Mouse (Mus musculus) lung, embryonic 16.5 days (tissue): ENCODE results near the gene Cers6. TPM values are rescaled to one million over a fixed set of nuclear protein-coding genes. Genes with fewer than 3 reads are reported as not detected.

ENCODE experiments used
- ATAC-seq: fragments of 200-750 bp; cut with Nextera tagmentation; 2 replicates; pipeline ENCODE4 v1.8.0; 2017; ENCODE audit warnings: low read depth, mild to moderate bottlenecking, moderate library complexity
- H3K27ac ChIP-seq: fragments of 300-500 bp; sonication (generic); 2 replicates; pipeline ENCODE4 v1.5.1; 2014; ENCODE audit warnings: mild to moderate bottlenecking, control low read depth, low read length
- H3K27me3 ChIP-seq: fragments of 300-500 bp; sonication (generic); 2 replicates; pipeline ENCODE4 v1.6.1; 2014; ENCODE audit warnings: low read depth, low read length, mixed read lengths; ENCODE audit not compliant: control insufficient read depth, insufficient read depth
- H3K36me3 ChIP-seq: fragments of 300-500 bp; sonication (generic); 2 replicates; pipeline ENCODE4 v1.6.1; 2014; ENCODE audit warnings: low read length; ENCODE audit not compliant: control insufficient read depth, insufficient read depth
- H3K4me1 ChIP-seq: fragments of 300-500 bp; sonication (generic); replicated peaks from 2 replicates; pipeline ENCODE4 v1.6.1; 2014; ENCODE audit warnings: low read length, mixed read lengths; ENCODE audit not compliant: control insufficient read depth, insufficient read depth
- H3K4me2 ChIP-seq: fragments of 300-500 bp; sonication (generic); 2 replicates; pipeline ENCODE4 v1.6.1; 2014; ENCODE audit warnings: low read depth, low read length, control low read depth
- H3K4me3 ChIP-seq: fragments of 300-500 bp; sonication (generic); 2 replicates; pipeline ENCODE4 v1.5.1; 2014; ENCODE audit warnings: mild to moderate bottlenecking, low read length, control low read depth
- H3K9ac ChIP-seq: fragments of 300-500 bp; sonication (generic); 2 replicates; pipeline ENCODE4 v1.6.1; 2014; ENCODE audit warnings: low read length, control low read depth
- H3K9me3 ChIP-seq: fragments of 300-500 bp; sonication (generic); 2 replicates; pipeline ENCODE4 v1.6.1; 2016; ENCODE audit warnings: low read length; ENCODE audit not compliant: control insufficient read depth
- WGBS: fragments of 180-500 bp; shearing (Covaris S2); extraction: QIAGEN DNeasy Blood & Tissue Kit; methylation state at CpG from one replicate; pipeline ENCODE4 v1.1.7; 2014; 5-methylcytosine and 5-hydroxymethylcytosine counted together
- polyA plus RNA-seq: library from polyadenylated mRNA; unstranded; fragments of >200 nt; fragmentation: Nextera tagmentation; extraction: Ambion mirVana; gene quantifications from 2 replicates; pipeline ENCODE4 v1.2.1, GENCODE M21; 2015

The Cers6 gene
- polyA plus RNA-seq, 1 experiment from 2014 or later, result 19.7 TPM

DNA sequence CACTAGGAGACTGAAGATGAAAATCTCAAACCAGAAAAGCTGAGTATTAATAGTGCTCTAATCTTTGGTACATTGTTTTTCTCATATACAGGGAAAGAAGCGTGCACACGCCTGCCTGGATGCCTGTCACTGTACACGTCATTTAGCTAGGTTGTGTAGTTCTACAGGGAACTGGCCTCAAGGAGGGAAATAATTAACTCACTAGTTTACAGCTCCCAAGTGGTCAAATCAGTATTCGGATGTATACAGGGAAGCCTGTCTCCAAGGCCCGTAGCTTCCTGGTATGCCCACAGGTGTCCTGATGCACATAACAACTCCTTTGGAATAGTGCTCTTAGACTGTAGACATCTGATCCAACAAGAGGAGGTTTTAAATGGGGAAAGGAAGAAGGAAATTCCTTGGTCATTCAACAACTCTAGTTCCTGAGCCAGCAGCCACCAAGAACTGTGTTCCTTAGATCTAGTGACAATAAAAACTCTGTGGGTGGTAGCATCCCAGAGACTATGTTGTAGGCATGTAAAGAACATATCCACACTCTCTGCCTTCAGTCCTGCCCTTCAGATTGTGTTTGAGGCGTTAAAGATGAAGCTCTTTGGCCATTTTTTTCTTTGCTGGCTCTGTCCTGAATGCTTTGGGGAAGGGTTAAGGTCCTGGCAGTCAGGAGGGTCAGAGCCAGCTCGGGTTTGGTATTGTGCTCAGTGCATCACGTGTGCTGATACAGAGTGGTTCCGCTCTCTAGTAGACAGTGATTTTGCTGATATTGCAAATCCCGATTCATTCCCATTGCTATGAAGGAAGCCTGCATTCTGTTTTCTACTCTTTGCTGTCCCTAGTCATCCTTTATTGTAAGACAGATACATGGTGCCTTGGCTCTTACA lies 65.9 kb downstream of the Cers6 start:
- WGBS, result 85% methylated on average over 10 of the region's 10 CpGs
- Histone ChIP-seq H3K27me3 (no peaks in the 10 kb centered on the region), H3K9ac (no peak overlapping the region), H3K36me3 (no peaks in the 10 kb centered on the region), H3K27ac (no peak overlapping the region), H3K4me3 (no peak overlapping the region), H3K4me2 (no peak overlapping the region), H3K9me3 (no peaks in the 10 kb centered on the region), H3K4me1 (no peaks in the 10 kb centered on the region)
- ATAC-seq, result no peak

GRCm38 (mm10) chr2:68932240-68932639 lies 71.0 kb downstream of the Cers6 start:
- ATAC-seq, result no peak
- Histone ChIP-seq H3K4me1 (no peaks in the 10 kb centered on the region), H3K36me3 (no peaks in the 10 kb centered on the region), H3K4me2 (no peak overlapping the region), H3K9ac (no peak overlapping the region), H3K4me3 (no peak overlapping the region), H3K9me3 (no peaks in the 10 kb centered on the region), H3K27ac (no peak overlapping the region), H3K27me3 (no peaks in the 10 kb centered on the region)
- 41% methylated on average over 4 of the region's 4 CpGs for WGBS

DNA sequence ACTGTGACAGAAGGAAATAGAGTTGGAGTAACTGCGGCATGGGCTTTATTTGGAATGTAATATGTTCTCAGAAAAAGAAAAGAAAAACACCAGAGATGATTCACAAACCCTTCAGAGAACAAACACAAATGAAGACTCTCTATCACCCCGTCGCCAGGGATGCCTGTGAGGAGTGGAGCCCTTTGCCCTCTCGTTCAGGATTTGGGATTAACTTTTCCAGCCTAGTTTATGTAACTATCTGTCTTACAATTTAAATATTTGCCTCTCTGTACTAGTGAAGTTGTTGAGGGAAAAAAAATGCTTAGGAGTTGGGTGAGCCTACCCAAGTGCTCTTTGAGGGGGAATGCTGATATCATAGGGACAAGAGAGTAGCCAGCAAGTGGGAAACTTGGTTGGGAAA lies 71.4 kb downstream of the Cers6 start:
- H3K27me3 ChIP-seq, result no peaks in the 10 kb centered on the region
- H3K36me3 ChIP-seq, result 0 out of 2 replicates have a peak, but pooled peaks cover 2% of the 10 kb centered on the region
- no peak overlapping the region for H3K4me2 ChIP-seq
- WGBS, result 34% methylated on average over 4 of the region's 4 CpGs
- no peak overlapping the region for H3K9ac ChIP-seq
- H3K27ac ChIP-seq, result no peak overlapping the region
- no peaks in the 10 kb centered on the region for H3K4me1 ChIP-seq
- no peaks in the 10 kb centered on the region for H3K9me3 ChIP-seq
- no peak for ATAC-seq
- no peak overlapping the region for H3K4me3 ChIP-seq

- H3K9ac ChIP-seq, result no peak overlapping the region
- no peaks in the 10 kb centered on the region for H3K27me3 ChIP-seq
- no peaks in the 10 kb centered on the region for H3K4me1 ChIP-seq
- H3K36me3 ChIP-seq, result 0 out of 2 replicates have a peak, but pooled peaks cover 2% of the 10 kb centered on the region
- no peaks in the 10 kb centered on the region for H3K9me3 ChIP-seq
- no peak overlapping the region for H3K4me2 ChIP-seq
- no peak overlapping the region for H3K27ac ChIP-seq
- no peak overlapping the region for H3K4me3 ChIP-seq
- WGBS, result 36% methylated on average over 6 of the region's 6 CpGs
- ATAC-seq, result peak; percentile 49; the same call in 1 of the 2 replicates
Measured at GRCm38 (mm10) chr2:68934651-68935050, 73.4 kb downstream of the Cers6 start.

DNA sequence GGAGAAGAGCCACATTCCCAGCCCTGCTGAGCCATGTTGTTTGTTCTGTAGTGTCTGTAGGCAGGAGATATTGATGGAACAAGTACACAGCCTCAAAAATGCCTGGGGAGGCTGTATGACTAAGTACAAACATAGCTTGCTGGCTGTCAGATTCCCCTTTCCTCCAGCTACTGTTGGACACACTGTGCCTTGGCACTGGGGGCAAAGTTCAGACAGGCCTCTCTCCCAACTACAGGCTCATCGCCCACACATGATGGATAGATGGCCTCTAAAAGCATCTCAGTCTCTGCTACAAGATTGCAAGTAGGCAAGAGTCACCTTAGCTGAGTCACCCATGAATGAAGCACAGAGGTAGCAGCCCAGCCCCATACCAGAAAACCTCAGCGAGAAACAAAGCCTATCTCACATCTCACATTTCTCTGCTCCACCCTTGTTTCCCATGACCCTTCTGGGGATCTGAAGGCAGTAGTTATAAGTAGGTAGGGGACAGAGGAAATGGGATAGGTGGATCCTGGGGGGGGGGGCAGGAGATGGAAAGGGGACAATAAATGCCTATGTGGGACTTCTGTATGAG lies 74.6 kb downstream of the Cers6 start:
- WGBS, result 73% methylated on average over 2 of the region's 2 CpGs
- no peaks in the 10 kb centered on the region for H3K27me3 ChIP-seq

DNA sequence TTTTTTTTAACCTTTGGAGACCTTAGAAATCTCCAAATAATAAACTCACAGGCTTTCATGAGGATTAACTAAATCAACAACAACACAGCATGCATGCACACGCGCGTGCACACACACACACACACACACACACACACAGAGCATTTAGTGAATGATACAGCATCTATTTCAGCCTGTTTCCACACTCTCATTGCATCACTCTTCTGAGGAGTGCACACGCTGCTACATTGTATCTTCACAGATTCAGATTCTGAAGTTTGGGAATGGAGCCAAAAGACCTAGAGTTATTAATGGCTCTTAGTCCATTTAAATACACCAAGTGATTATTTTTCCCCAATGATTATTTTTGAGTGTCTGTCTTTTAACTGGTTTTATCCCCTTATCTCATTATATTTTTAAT lies 75.5 kb downstream of the Cers6 start:
- 0 out of 2 replicates have a peak, but pooled peaks cover 2% of the 10 kb centered on the region for H3K36me3 ChIP-seq
- H3K9ac ChIP-seq, result no peak overlapping the region
- H3K4me3 ChIP-seq, result no peak overlapping the region
- H3K4me2 ChIP-seq, result no peak overlapping the region
- ATAC-seq, result peak; percentile 45; the same call in 1 of the 2 replicates
- H3K27me3 ChIP-seq, result no peaks in the 10 kb centered on the region
- H3K27ac ChIP-seq, result no peak overlapping the region
- 74% methylated on average over 4 of the region's 4 CpGs for WGBS
- no peaks in the 10 kb centered on the region for H3K4me1 ChIP-seq
- H3K9me3 ChIP-seq, result no peaks in the 10 kb centered on the region

More for the DNA sequence above, 74.6 kb downstream of the Cers6 start:
- H3K27ac ChIP-seq, result no peak overlapping the region
- H3K36me3 ChIP-seq, result 0 out of 2 replicates have a peak, but pooled peaks cover 2% of the 10 kb centered on the region
- no peak overlapping the region for H3K4me2 ChIP-seq
- no peak for ATAC-seq
- H3K9me3 ChIP-seq, result no peaks in the 10 kb centered on the region
- no peak overlapping the region for H3K4me3 ChIP-seq
- no peak overlapping the region for H3K9ac ChIP-seq
- H3K4me1 ChIP-seq, result no peaks in the 10 kb centered on the region

GRCm38 (mm10) chr2:68937833-68938232 lies 76.6 kb downstream of the Cers6 start:
- no peaks in the 10 kb centered on the region for H3K9me3 ChIP-seq
- H3K4me1 ChIP-seq, result no peaks in the 10 kb centered on the region
- H3K4me2 ChIP-seq, result no peak overlapping the region
- H3K36me3 ChIP-seq, result 0 out of 2 replicates have a peak, but pooled peaks cover 2% of the 10 kb centered on the region
- 95% methylated on average over 3 of the region's 3 CpGs for WGBS
- no peak for ATAC-seq
- no peak overlapping the region for H3K9ac ChIP-seq
- H3K4me3 ChIP-seq, result no peak overlapping the region
- no peak overlapping the region for H3K27ac ChIP-seq
- no peaks in the 10 kb centered on the region for H3K27me3 ChIP-seq

DNA sequence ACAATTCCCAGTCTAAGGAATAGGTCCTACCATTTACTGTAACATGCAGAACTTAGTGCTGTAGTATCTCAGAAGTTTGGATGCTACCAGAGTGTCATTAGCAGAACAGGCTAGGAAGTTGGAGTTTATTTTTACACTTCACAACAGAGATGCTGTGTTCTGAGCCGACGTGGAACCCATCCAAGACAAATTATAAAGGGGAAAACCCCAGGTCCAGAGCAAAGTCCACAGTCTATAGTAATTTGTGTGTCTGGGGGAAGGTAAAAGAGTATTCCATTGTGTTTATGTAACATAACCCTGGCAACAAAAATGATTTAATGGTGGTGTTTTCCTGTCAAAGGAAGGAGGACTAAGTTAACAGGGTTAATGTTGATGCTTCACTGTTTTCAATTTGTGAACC lies 83.7 kb downstream of the Cers6 start:
- Histone ChIP-seq H3K27me3 (no peaks in the 10 kb centered on the region), H3K9ac (no peak overlapping the region), H3K36me3 (no peaks in the 10 kb centered on the region), H3K4me2 (no peak overlapping the region), H3K4me1 (no peaks in the 10 kb centered on the region; the same call in 1 of the 2 replicates), H3K27ac (no peak overlapping the region), H3K4me3 (no peak overlapping the region), H3K9me3 (no peaks in the 10 kb centered on the region)
- ATAC-seq, result no peak
- WGBS, result 44% methylated on average over 2 of the region's 2 CpGs

DNA sequence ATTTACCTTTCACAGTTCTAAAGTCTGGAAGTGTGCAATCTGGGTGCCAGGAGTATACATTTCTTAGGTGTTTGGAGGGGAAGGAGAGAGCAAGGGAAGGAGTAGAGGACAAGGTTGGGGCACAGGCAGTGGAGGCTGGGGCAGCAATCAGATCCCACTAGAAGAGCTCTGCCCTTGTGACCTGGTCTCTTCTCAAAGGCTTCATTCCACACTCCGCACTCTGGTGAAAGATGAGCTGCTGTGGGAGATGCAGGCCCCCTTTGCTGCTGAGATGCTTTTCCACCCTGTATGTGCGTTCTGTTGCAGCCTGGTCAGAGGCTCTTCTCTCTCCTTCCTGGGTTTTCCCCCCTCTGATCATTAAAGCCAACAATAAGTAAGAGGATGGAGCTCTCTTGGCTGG lies 84.7 kb downstream of the Cers6 start:
- WGBS, result 63% methylated on average over 2 of the region's 2 CpGs
- no peak overlapping the region for H3K4me3 ChIP-seq
- H3K36me3 ChIP-seq, result no peaks in the 10 kb centered on the region
- no peak for ATAC-seq
- no peak overlapping the region for H3K9ac ChIP-seq
- no peaks in the 10 kb centered on the region for H3K9me3 ChIP-seq
- no peaks in the 10 kb centered on the region; the same call in 1 of the 2 replicates for H3K4me1 ChIP-seq
- H3K4me2 ChIP-seq, result no peak overlapping the region
- H3K27me3 ChIP-seq, result no peaks in the 10 kb centered on the region
- H3K27ac ChIP-seq, result no peak overlapping the region
